Mouse (Mus musculus) B cell, adult (primary cell): Measurements from ENCODE around the gene Tmem164. TPM values are rescaled to one million over a fixed set of nuclear protein-coding genes. Genes with fewer than 3 reads are reported as not detected.

Source experiments
- total RNA-seq: library from RNA; stranded (reverse); gene quantifications from 4 replicates; pipeline ENCODE4 v1.2.4, GENCODE M21; 2023; ENCODE audit not compliant: inconsistent age

Gene Tmem164
- 27.9 to 31.5 TPM (median 29.2 TPM) in 4 replicates for total RNA-seq

GRCm38 (mm10) chrX:142681056-142681615 is at the start of gene Tmem164:
Gene Tmem164 (plus strand): TSS chrX:142681406.

